Mouse (Mus musculus) lung, embryonic 16.5 days (tissue): ENCODE results near the gene Zfp949. TPM values are rescaled to one million over a fixed set of nuclear protein-coding genes. Genes with fewer than 3 reads are reported as not detected.
"Not testable (repeated sequence)": the region's sequence is repeated elsewhere in the genome, so short reads cannot be mapped to it uniquely, and the experiment has no call there.

ENCODE experiments used
- ATAC-seq: fragments of 200-750 bp; cut with Nextera tagmentation; 2 replicates; pipeline ENCODE4 v1.8.0; 2017; ENCODE audit warnings: low read depth, mild to moderate bottlenecking, moderate library complexity
- H3K27ac ChIP-seq: fragments of 300-500 bp; sonication (generic); 2 replicates; pipeline ENCODE4 v1.5.1; 2014; ENCODE audit warnings: mild to moderate bottlenecking, control low read depth, low read length
- H3K27me3 ChIP-seq: fragments of 300-500 bp; sonication (generic); 2 replicates; pipeline ENCODE4 v1.6.1; 2014; ENCODE audit warnings: low read depth, low read length, mixed read lengths; ENCODE audit not compliant: control insufficient read depth, insufficient read depth
- H3K36me3 ChIP-seq: fragments of 300-500 bp; sonication (generic); 2 replicates; pipeline ENCODE4 v1.6.1; 2014; ENCODE audit warnings: low read length; ENCODE audit not compliant: control insufficient read depth, insufficient read depth
- H3K4me1 ChIP-seq: fragments of 300-500 bp; sonication (generic); replicated peaks from 2 replicates; pipeline ENCODE4 v1.6.1; 2014; ENCODE audit warnings: low read length, mixed read lengths; ENCODE audit not compliant: control insufficient read depth, insufficient read depth
- H3K4me2 ChIP-seq: fragments of 300-500 bp; sonication (generic); 2 replicates; pipeline ENCODE4 v1.6.1; 2014; ENCODE audit warnings: low read depth, low read length, control low read depth
- H3K4me3 ChIP-seq: fragments of 300-500 bp; sonication (generic); 2 replicates; pipeline ENCODE4 v1.5.1; 2014; ENCODE audit warnings: mild to moderate bottlenecking, low read length, control low read depth
- H3K9ac ChIP-seq: fragments of 300-500 bp; sonication (generic); 2 replicates; pipeline ENCODE4 v1.6.1; 2014; ENCODE audit warnings: low read length, control low read depth
- H3K9me3 ChIP-seq: fragments of 300-500 bp; sonication (generic); 2 replicates; pipeline ENCODE4 v1.6.1; 2016; ENCODE audit warnings: low read length; ENCODE audit not compliant: control insufficient read depth
- WGBS: fragments of 180-500 bp; shearing (Covaris S2); extraction: QIAGEN DNeasy Blood & Tissue Kit; methylation state at CpG from one replicate; pipeline ENCODE4 v1.1.7; 2014; 5-methylcytosine and 5-hydroxymethylcytosine counted together
- polyA plus RNA-seq: library from polyadenylated mRNA; unstranded; fragments of >200 nt; fragmentation: Nextera tagmentation; extraction: Ambion mirVana; gene quantifications from 2 replicates; pipeline ENCODE4 v1.2.1, GENCODE M21; 2015

The Zfp949 gene
- polyA plus RNA-seq, 1 experiment from 2014 or later = 12.5 TPM

DNA sequence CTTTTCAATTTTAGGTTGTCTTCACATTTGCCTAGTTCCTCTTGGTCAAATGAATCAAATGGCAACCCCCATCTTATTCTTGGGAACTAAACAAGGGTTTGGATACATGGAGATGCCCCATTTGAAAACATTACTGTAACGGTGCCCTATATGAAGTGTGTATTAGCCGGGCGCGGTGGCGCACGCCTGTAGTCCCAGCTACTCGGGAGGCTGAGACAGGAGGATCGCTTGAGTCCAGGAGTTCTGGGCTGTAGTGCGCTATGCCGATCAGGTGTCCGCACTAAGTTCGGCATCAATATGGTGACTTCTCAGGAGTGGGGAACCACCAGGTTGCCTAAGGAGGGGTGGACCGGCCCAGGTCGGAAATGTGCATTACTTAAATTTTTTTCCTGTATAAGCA, 5.3 kb downstream of the Zfp949 start:
- ATAC-seq = no peak
- Histone ChIP-seq H3K9me3 (no peaks in the 10 kb centered on the region), H3K27ac (no peak overlapping the region), H3K27me3 (no peaks in the 10 kb centered on the region), H3K4me2 (no peak overlapping the region), H3K4me3 (no peak overlapping the region), H3K4me1 (peaks cover 10% of the 10 kb centered on the region), H3K36me3 (peaks cover 4% of the 10 kb centered on the region), H3K9ac (no peak overlapping the region)
- WGBS = 98% methylated on average over 14 of the region's 14 CpGs

DNA sequence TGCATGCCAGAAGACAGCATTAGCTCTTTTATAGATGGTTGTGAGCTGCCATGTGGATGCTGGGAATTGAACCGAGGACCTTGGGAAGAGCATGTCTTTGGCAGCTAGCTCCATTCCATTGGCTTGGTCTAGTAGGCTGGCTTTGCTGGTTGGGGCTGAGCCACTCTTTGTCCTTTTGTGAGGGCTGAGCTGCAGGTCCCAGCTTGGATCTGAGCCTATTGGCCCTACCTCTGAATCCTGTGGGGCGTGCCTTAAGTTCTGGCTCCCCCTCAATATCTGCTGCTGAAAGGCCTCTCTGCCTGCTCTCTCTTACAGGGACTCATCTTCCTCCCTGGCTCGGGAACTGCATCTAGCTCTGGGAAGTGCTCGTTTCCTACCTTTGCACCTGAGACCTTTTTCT, 10.3 kb downstream of the Zfp949 start:
- Histone ChIP-seq H3K9ac (no peak overlapping the region), H3K27me3 (no peaks in the 10 kb centered on the region), H3K4me1 (no peaks in the 10 kb centered on the region), H3K9me3 (no peaks in the 10 kb centered on the region), H3K4me2 (no peak overlapping the region), H3K4me3 (no peak overlapping the region), H3K36me3 (peaks cover 20% of the 10 kb centered on the region), H3K27ac (no peak overlapping the region)
- no peak for ATAC-seq
- WGBS = 87% methylated on average over 4 of the region's 4 CpGs

DNA sequence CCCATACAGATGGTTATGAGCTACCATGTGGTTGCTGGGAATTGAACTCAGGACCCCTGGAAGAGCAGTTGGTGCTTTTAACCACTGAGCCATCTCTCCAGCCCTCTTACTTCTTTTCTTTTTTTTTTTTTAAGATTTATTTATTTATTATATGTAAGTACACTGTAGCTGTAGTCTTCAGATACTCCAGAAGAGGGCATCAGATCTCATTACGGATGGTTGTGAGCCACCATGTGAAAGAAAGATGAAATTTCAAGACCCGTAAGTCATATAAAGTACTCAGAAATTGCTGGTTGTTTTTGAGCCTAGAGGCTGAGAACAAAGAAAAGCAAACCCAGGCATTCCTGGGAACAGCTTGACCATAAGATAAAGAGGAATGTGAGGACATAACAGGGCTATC, 13.7 kb downstream of the Zfp949 start:
- H3K36me3 ChIP-seq = peaks cover 25% of the 10 kb centered on the region
- not testable (repeated sequence) for H3K4me3 ChIP-seq, ATAC-seq, H3K27ac ChIP-seq, H3K9ac ChIP-seq, H3K9me3 ChIP-seq, H3K4me2 ChIP-seq, H3K4me1 ChIP-seq, H3K27me3 ChIP-seq
- 93% methylated on average over 2 of the region's 2 CpGs for WGBS

DNA sequence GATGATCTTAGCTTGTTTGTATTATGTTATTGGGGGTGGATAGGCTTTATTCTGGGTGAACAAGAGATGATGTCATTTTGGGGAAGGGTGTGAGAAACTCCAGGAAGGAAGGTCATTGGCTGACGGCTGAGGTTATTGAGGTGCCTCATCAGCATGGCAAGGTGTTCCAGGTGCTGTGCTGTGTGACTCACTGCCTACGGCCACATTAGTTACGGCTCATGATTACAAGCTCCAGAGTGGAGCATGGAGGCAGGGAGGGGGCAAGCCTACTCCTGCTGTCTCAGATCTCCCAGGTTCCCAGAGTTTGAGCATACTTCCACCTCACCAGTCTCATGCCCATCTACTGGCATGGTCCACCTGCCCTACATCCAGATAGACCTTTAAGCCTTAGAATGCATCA, 22.7 kb downstream of the Zfp949 start:
- H3K27me3 ChIP-seq, H3K4me3 ChIP-seq, H3K9ac ChIP-seq, H3K4me2 ChIP-seq, ATAC-seq, H3K4me1 ChIP-seq, H3K27ac ChIP-seq: not testable (repeated sequence)
- 96% methylated on average over 3 of the region's 3 CpGs for WGBS
- Histone ChIP-seq H3K36me3 (peaks cover 37% of the 10 kb centered on the region), H3K9me3 (peaks cover 21% of the 10 kb centered on the region)

DNA sequence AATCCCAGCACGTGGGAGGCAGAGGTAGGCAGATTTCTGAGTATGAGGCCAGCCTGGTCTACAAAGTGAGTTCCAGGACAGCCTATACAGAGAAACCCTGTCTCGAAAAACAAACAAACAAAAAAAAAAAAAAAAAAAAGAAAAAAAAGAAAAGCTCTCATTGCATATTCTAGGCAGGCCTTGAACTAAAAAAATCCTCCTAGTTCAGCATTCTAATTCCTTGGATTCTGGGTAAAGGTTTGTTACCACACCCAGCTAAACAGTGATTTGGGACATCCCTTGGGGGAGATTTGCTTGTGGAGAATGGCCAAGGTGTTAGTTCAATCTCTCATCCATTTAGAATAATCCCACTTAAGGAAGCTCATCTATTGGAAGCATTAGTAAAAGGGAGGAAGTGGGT, 32.8 kb downstream of the Zfp949 start, which contains the start of gene Trim43a:
Gene Trim43a, plus strand, starts transcription at position 301 of the 400 bp plus-strand sequence.
- not testable (repeated sequence) for H3K27ac ChIP-seq, H3K9me3 ChIP-seq, H3K4me3 ChIP-seq, H3K9ac ChIP-seq, ATAC-seq, H3K4me2 ChIP-seq, H3K36me3 ChIP-seq, H3K4me1 ChIP-seq, H3K27me3 ChIP-seq
- WGBS = 68% methylated on average over 2 of the region's 2 CpGs

DNA sequence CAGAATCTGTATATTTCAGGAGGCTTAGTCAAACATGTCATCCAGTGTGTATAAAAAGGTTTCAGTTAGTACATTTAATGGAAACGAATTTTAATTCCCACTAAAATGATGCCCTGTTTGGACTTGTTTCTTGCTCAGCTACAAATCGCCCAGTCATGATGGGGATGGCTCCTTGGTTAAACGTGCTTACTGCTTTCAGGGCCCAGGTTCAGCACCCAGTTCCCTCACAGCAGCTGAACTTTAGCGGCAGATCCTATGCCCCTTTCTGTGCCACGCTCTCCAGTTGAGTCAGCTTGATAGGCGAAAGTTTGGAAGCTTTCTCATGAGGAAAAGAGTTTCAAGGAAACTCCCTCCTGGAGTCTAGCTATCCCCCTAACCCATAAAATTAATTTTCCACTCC, 45.9 kb downstream of the Zfp949 start:
- H3K9ac ChIP-seq, H3K4me2 ChIP-seq, H3K4me1 ChIP-seq, H3K9me3 ChIP-seq, H3K4me3 ChIP-seq, H3K36me3 ChIP-seq, H3K27ac ChIP-seq, ATAC-seq, H3K27me3 ChIP-seq: not testable (repeated sequence)
- WGBS = 68% methylated on average over 5 of the region's 6 CpGs

DNA sequence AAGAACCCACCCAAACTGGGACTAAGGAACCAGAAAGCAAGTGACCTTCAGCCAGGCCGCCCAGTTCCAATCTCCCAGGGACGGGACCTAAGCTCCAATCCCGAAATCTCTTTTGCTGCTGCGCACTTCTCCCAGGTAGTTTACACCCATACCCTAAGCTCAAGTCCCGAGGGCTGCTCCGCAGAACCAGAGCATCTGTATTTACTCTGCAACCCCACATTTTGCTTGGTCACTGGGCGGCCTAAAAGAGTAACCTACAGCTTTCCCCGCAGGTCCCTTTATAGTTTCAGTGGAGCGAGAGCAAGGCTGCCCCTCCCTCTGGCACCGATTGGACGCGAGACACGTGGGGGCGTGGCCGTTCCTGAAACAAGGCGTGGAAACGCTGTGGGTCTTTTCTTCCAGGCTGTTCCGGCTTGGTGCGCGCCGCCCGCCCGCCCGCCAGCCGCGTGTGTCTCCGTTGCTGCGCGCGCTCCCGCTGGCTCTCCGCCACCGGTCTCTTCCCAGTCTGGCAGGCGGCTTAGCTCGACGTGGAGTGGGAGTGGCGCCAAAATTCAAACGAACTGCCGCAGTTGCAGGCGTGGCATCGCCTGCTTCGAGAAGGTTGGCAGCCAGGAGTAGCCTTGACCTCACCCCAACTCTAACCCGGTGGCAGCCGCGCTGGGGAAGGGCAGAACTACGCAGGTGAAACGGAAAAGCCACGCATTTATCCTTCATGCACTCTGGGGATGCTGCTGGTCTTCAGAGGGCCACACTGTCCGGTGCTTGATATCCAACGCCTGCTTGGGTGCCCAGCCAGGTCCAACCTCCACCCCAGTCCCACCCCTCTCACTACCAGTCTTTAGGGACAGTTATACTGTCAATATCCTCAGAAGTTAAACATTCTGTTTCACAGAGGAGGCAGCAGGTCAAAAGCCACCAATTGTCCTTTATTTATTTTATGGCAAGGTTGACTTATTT, 51.7 kb downstream of the Zfp949 start:
- 1% methylated on average over 44 of the region's 50 CpGs for WGBS
- H3K27me3 ChIP-seq, H3K27ac ChIP-seq, H3K4me1 ChIP-seq, H3K36me3 ChIP-seq, H3K9me3 ChIP-seq: not testable (repeated sequence)
- H3K4me2 ChIP-seq = peak overlapping the region; percentile 56
- H3K9ac ChIP-seq = peak overlapping the region; percentile 57
- H3K4me3 ChIP-seq = peak overlapping the region; percentile 45
- peak; percentile 100 for ATAC-seq

Other genes starting within 250 kb of the Zfp949 start
- 3.3 and 3.4 TPM in 2 replicates for gene Nt5e, start 220.8 kb upstream of the Zfp949 start, polyA plus RNA-seq
- gene Snx14, start 109.1 kb upstream of the Zfp949 start, polyA plus RNA-seq = 28.8 and 30.1 TPM in 2 replicates
- gene Gm20537, start 91.4 kb upstream of the Zfp949 start, polyA plus RNA-seq = 0.94 and 1.2 TPM in 2 replicates
- gene Syncrip, start 65.4 kb upstream of the Zfp949 start, polyA plus RNA-seq = 82.4 and 89.0 TPM in 2 replicates
- 0.26 TPM in 1 of 2 replicates, not detected in the other for gene Trim43a, start 32.9 kb downstream of the Zfp949 start, polyA plus RNA-seq
- 42.9 and 43.3 TPM in 2 replicates for gene Mthfsl, start 172.3 kb downstream of the Zfp949 start, polyA plus RNA-seq
- 2.1 and 3.2 TPM in 2 replicates for gene Bcl2a1d, start 183.9 kb downstream of the Zfp949 start, polyA plus RNA-seq